Mouse (Mus musculus) cerebellum, adult 2 months (tissue): ENCODE results near the gene Coq8b. TPM values are rescaled to one million over a fixed set of nuclear protein-coding genes. Genes with fewer than 3 reads are reported as not detected.
A peak's percentile ranks its signal among the peaks of the same experiment; 100 is the strongest.

Experiments used
- DNase-seq, 2 experiments: peaks; one replicate each; pipeline ENCODE4 v3.0.0; 2021
- H3K27ac ChIP-seq: fragments of 200-500 bp; 2 replicates; pipeline ENCODE4 v1.5.1; 2012; ENCODE audit warnings: low read length, control low read depth, inconsistent platforms; ENCODE audit not compliant: insufficient read depth
- H3K27me3 ChIP-seq: fragments of 200-500 bp; 2 replicates; pipeline ENCODE4 v1.6.1; 2012; ENCODE audit warnings: inconsistent platforms, mild to moderate bottlenecking, low read length, moderate library complexity; ENCODE audit not compliant: control insufficient read depth, insufficient read depth
- H3K4me1 ChIP-seq: fragments of 200-500 bp; 2 replicates; pipeline ENCODE4 v1.6.1; 2011; ENCODE audit warnings: low read length; ENCODE audit not compliant: control insufficient read depth, insufficient read depth
- H3K4me3 ChIP-seq: fragments of 200-500 bp; replicated peaks from 2 replicates; pipeline ENCODE3; 2011; ENCODE audit warnings: mild to moderate bottlenecking, low read depth, low read length, control low read depth; ENCODE audit not compliant: insufficient read depth
- CTCF ChIP-seq: fragments of 200-500 bp; IDR thresholded peaks from 2 replicates; pipeline ENCODE4 v1.5.1; 2011; ENCODE audit warnings: low read depth, mild to moderate bottlenecking, control low read depth, low read length, moderate library complexity, borderline replicate concordance; ENCODE audit not compliant: insufficient read depth
- POLR2A ChIP-seq: fragments of 200-500 bp; IDR thresholded peaks from 2 replicates; pipeline ENCODE4 v1.6.1; 2011; ENCODE audit warnings: low read length, control low read depth, borderline replicate concordance; ENCODE audit not compliant: insufficient read depth
- WGBS: fragments of 180-500 bp; shearing (Covaris S2); methylation state at CpG from one replicate; pipeline ENCODE4 v1.1.7; 2018; 5-methylcytosine and 5-hydroxymethylcytosine counted together
- polyA plus RNA-seq: library from polyadenylated mRNA; depleted of rRNA; stranded (reverse); fragments of >200 nt; gene quantifications from 2 replicates; pipeline ENCODE4 v1.2.3, GENCODE M21; 2012

Coq8b gene
- polyA plus RNA-seq, 1 experiment, result 20.8 TPM

DNA sequence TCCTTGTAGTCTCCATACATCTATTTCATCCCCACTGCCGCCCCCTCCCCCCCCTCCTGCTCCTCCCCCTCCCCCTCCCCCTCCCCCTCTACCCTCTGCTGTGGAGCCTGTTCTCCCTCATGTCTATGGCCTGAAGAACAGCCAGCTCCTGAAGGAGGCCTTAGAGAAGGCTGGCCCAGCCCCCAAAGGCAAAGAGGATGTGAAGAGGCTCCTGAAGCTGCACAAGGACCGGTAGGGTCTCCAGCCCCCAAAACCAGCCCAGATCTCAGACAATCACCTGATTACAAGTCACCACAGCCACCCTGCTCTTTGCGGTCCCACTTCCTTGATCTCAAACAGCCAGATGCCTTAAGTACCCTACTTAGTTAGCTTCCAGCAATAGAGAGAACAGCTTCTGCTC lies 35.7 kb upstream of the Coq8b start:
- Histone ChIP-seq H3K4me3 (no peak overlapping the region), H3K27me3 (no peaks in the 10 kb centered on the region), H3K27ac (no peak overlapping the region), H3K4me1 (no peaks in the 10 kb centered on the region; the same call in 1 of the 2 replicates)
- WGBS, result 83% methylated on average over 3 of the region's 3 CpGs
- TF ChIP-seq POLR2A (no peak), CTCF (no peak)
- no peak for DNase-seq

DNA sequence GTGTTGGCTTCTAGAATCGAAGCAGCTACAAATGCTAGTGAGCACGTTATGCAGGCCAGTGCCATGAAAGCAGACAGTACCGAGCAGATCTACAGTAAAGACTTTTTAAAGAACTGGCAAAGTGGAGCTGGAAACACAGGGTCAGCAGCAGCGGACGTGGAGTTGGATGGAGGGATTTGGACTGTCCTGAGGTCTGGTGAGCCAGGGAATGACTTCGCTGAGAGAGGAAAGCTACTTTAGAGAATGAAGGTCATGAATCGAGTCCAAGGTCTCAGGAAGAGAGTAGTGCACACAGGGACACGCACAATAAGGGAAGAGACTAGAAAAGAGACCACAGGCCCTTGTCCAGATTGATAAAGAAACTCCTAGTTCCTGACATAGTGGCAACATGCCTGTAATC lies 35.2 kb upstream of the Coq8b start:
- WGBS, result 92% methylated on average over 8 of the region's 8 CpGs
- TF ChIP-seq POLR2A (no peak), CTCF (no peak)
- no peak for DNase-seq
- Histone ChIP-seq H3K4me3 (no peak overlapping the region), H3K27ac (no peak overlapping the region), H3K27me3 (no peaks in the 10 kb centered on the region), H3K4me1 (no peaks in the 10 kb centered on the region; the same call in 1 of the 2 replicates)

DNA sequence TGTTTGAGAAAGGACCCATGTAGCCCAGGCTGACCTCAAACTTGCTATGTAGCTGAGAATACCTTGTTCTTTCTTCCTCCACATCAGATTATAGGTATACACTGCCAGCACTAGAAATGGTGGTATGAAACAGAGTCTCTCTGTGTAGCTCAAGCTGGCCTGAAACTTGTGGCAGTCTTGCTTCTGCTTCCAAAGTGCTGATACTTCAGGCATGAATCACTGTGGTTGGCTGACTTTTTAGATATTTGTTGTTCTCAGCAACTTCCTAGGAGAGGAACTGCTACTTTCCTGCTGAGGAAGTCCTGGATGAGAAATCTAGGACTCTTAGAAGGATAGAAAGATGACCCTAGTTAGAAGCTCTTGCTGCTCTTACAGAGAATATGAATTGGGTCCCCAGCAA lies 34.5 kb upstream of the Coq8b start:
- Histone ChIP-seq H3K4me1 (peaks cover 2% of the 10 kb centered on the region; the same call in 1 of the 2 replicates), H3K27me3 (no peaks in the 10 kb centered on the region), H3K4me3 (no peak overlapping the region), H3K27ac (no peak overlapping the region)
- TF ChIP-seq POLR2A (no peak), CTCF (no peak)
- DNase-seq, result no peak

- Histone ChIP-seq H3K27ac (no peak overlapping the region), H3K4me3 (no peak overlapping the region), H3K27me3 (no peaks in the 10 kb centered on the region), H3K4me1 (peaks cover 6% of the 10 kb centered on the region)
- DNase-seq, result no peak
- TF ChIP-seq CTCF (no peak), POLR2A (no peak)
- WGBS, result 92% methylated on average over 8 of the region's 8 CpGs
Measured at GRCm38 (mm10) chr7:27198779-27199178, 34.0 kb upstream of the Coq8b start.

DNA sequence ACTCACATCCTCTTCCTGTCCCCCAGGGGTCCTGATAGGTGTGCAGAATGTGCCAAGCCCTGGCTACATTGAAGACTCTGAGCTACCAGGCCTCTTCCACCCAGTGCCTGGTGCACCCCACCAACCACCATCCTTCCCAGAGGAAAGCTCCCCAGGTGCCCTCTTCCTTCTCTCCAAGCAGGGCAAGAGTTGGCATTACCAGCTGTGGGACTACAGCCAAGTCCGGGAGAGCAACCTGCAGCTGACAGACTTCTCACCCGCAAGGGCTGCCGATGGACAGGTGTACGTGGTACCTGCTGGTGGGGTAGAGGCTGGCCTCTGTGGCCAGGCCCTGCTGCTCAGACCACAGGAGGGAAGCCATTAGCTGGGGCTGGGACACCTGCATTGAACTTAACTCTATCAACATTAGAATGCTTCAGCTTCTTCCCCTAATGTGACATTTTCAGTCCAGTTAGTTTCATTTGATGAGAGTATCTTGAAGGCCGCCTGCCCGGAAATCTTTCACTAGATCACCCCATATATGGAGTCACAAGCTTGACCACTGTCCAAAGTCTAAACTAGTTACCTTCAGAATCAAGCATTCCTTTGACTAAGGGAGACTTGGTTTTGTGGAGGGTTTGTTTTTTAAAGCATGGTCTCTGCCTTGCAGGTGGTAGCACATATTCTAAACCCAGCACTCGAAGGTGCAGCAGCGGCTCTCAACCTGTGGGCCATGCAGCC lies 28.9 kb upstream of the Coq8b start:
- Histone ChIP-seq H3K4me1 (peaks cover 11% of the 10 kb centered on the region), H3K27ac (peak overlapping the region; percentile 20), H3K4me3 (no peak overlapping the region), H3K27me3 (no peaks in the 10 kb centered on the region)
- whole genome bisulfite sequencing, result 50% methylated on average over 8 of the region's 8 CpGs
- TF ChIP-seq CTCF (no peak), POLR2A (no peak)
- peak; percentile 57 to 67 for DNase-seq

DNA sequence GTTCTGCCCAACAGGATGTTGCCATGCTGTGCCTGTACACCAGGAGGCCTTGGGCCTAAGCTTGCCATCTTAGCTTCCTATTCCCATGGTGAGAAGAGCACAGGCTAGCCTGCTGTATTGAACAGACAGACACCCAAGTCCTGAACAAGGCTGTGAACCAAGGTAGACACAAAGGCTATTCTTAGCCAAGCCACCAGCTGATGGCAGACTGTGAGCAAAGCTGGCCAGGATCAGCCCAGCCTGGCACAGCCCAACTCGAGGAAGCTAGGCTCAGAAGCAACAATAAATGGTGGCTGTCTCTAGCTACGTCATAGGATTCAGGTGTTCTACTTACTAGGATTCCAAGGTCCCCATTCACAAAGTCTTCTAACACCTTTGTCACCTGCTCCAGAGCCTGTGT lies 20.2 kb upstream of the Coq8b start:
- Histone ChIP-seq H3K4me1 (peaks cover 15% of the 10 kb centered on the region), H3K4me3 (no peak overlapping the region), H3K27me3 (no peaks in the 10 kb centered on the region), H3K27ac (peak overlapping the region; percentile 39; the same call in 1 of the 2 replicates)
- DNase-seq, result peak; percentile 27 to 38
- WGBS, result 6% methylated on average over 2 of the region's 2 CpGs
- TF ChIP-seq CTCF (no peak), POLR2A (no peak)

- no peak overlapping the region for H3K4me3 ChIP-seq
- peaks cover 19% of the 10 kb centered on the region for H3K4me1 ChIP-seq
- H3K27me3 ChIP-seq, result no peaks in the 10 kb centered on the region
- WGBS, result 16% methylated on average over 7 of the region's 7 CpGs
- no peak for TF ChIP-seq CTCF
- peak; percentile 71 to 91 for DNase-seq
- peak overlapping the region; percentile 93 for H3K27ac ChIP-seq
Measured at GRCm38 (mm10) chr7:27218586-27218985, 14.2 kb upstream of the Coq8b start.

DNA sequence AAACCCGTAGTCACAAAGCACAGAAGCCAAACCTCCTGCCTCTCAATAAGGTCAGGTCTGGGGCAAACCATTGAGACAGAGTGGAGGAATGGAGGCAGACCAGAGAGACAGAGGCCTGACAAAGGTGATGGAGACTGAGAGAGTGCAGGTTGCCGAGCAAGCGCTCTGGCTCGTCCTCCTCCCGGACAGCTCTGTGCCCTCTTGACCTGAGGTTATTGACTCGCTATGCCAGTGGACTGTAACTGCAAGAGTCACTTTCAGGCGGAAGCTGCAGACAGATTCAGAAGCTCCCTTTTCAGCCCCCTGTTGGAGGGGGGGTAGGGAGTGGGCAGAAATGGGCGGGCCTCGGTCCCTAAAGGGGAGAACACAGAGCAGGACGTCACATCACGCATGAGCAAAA lies 12.9 kb upstream of the Coq8b start:
- 75% methylated on average over 11 of the region's 11 CpGs for WGBS
- no peak for TF ChIP-seq POLR2A
- TF ChIP-seq CTCF, result no peak
- H3K4me1 ChIP-seq, result peaks cover 29% of the 10 kb centered on the region
- H3K27me3 ChIP-seq, result no peaks in the 10 kb centered on the region
- H3K27ac ChIP-seq, result no peak overlapping the region
- no peak for DNase-seq
- no peak overlapping the region for H3K4me3 ChIP-seq
